Mouse (Mus musculus) left cerebral cortex, postnatal 14 days (tissue): Measurements from ENCODE around the gene Sugct. TPM values are rescaled to one million over a fixed set of nuclear protein-coding genes. Genes with fewer than 3 reads are reported as not detected.

Experiments
- DNase-seq, 2 experiments: peaks; one replicate each; pipeline ENCODE4 v3.0.0; 2021 to 2022; ENCODE audit warnings: low spot score in 2 of 2, mixed read lengths in 1 of 2
- intact Hi-C: fragments of 180-260 bp; cut with DNase I; formaldehyde crosslinking; loops from one replicate; pipeline ENCODE4 v1.15.1; 2025
- total RNA-seq, 2 experiments: library from RNA; stranded (reverse); gene quantifications; 2 replicates each; pipeline ENCODE4 v1.2.3; 2021

The Sugct gene
- total RNA-seq, 2 experiments from 2014 or later: 0.92 to 1.9 TPM

- intact Hi-C loops: no loop called here
- no peak for DNase-seq
Measured at GRCm38 (mm10) chr13:17084946-17085852, 610.2 kb downstream of the Sugct start.

DNA sequence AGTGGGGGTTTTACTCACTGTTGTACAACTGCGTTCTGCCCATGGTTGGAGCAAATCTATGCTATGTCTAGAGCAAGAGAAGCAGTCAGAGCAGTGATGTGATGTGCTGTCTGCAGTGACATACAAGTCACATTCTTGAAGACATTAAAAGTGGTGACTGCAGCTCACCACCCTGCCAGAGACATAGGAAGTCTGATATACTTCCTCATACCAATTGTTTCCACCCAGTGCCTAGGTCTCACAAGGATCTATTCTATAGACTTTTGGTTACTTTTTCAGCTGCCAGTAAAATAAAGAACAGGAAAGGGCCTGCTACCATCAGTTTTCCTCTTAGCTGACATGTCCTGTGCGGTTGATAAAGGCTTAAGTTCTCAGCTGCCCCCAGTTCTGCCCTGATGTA is 613.7 kb downstream of the Sugct start:
- DNase-seq: no peak
- intact Hi-C loops: no loop called here

DNA sequence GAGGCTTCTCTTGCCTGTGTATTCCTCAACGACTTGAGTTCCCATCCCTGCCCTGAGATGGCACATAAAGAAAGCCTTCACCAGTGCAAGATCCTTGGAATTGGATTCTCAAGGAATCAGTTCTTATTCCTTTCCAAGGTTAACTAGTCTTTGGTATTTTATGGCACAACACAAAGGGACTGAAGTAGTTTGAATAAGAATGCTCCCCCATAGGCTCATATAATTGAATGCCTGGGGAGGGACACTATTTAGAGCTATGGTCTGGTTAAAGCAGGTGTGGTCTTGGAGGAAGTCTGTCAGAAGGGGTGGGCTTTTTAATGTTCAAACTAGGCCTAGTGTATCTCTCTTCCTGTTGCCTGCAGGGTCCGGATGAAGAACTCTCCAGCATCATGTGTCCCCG is 629.8 kb downstream of the Sugct start:
- no peak for DNase-seq
- intact Hi-C loops: no loop called here

GRCm38 (mm10) chr13:17056650-17057049 is 638.7 kb downstream of the Sugct start:
- DNase-seq: no peak
- intact Hi-C loops: no loop called here

- intact Hi-C loops: no loop called here
- DNase-seq: no peak
Measured at GRCm38 (mm10) chr13:17043426-17044224, 651.7 kb downstream of the Sugct start.

DNA sequence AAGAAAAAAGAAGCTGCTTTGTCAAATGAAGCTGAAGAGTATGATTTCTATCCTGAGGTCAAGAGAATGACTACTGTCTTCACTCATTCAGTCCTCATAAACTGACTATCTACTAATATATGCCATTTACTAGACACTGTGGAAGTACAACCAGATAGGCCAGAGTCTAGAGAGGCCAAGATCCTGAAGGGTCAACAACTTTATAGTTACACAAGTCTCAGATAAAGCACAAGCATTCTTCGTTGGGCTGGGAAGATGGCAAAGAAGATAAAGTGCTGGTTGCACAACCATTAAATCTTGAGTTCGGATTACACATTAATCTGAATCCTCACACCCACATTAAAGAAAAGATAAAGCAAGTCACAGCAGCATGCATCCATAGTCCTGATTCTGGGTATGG is 653.0 kb downstream of the Sugct start:
- no peak for DNase-seq
- intact Hi-C loops: no loop called here

DNA sequence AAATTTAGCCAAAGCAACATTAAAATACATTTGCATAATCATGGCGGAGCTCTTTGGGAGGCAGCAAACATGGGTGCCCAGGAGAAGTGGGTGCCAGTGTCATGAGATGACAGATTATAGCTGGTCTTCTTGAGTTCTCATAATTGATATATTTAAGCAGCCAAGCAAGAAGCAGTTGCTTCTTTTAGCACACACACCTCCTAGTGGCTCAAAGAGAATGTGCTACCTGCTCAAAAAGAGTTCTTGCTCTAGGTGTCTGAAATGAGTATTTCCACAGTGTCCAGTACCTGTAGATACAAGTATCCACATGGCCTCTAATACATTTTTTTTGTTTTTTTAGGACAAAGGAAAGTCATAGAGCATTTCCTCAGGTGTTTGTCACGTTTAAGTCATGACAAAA is 655.6 kb downstream of the Sugct start:
- DNase-seq: no peak
- intact Hi-C loops: loop anchor here (10.0 kb wide), 1 partner anchor 1035 kb away; no protein-coding TSS in a partner anchor

DNA sequence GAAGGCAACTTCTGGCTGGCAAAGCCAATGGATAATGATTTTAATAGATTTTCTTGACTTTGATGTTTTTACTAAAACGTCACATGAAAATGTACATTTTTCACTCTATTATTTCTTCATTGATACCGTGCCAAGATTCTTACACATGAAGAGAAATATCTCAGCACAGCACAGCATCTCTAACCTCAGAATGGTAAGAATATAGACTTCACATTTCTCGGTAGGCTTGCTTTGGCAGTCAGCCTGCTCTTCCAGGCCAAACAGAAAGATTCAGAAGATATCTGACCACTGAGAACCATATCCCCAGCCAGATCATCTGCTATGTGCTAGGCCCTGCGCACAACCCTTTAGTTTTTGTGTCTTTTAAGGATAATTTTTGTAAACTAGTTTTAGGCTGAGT is 657.0 kb downstream of the Sugct start:
- intact Hi-C loops: loop anchor here (10.0 kb wide), 1 partner anchor 1034 kb away; no protein-coding TSS in a partner anchor
- DNase-seq: no peak

GRCm38 (mm10) chr13:17037899-17038298 is 657.5 kb downstream of the Sugct start:
- DNase-seq: no peak
- intact Hi-C loops: loop anchor here (10.0 kb wide), 1 partner anchor 1033 kb away; no protein-coding TSS in a partner anchor

DNA sequence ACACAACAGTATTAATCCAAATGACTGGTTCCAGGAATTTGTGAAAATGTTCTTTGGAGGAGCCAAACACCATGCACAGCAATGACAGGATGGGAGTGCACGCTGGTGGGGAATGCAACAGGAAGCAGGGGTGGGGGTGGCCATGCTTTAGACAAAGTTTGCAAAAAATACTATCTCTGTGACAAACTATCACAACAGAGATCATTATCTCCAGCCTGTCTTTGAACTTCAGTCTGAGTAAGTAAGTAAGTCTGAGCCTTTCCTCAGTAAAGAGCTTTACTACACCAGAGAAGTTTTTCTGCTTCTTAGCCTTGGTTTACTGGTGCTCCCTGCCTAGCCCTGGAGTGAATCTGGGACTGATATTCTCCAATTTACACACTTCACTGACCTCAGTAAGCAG is 664.6 kb downstream of the Sugct start:
- intact Hi-C loops: loop anchor here (10.0 kb wide), 1 partner anchor 1026 kb away; no protein-coding TSS in a partner anchor
- no peak for DNase-seq

DNA sequence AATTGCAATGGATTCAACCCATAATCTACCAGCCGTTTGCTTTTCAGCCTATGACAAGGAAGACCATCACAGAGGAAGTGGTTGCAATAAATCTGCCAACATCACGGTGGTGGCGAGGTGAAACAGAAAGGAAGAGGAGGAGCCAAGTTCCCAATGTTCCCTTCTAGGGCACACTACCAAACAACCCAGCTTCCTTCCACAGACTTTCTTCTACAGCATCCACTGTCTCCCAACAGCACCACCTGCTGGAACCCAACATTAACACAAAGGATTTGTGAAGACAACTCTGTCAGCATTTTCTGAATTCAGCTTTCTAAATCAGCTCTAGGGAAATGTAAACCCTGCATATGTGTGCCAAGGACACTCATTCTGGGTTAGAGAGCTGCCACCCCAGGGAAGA is 666.8 kb downstream of the Sugct start:
- intact Hi-C loops: no loop called here
- DNase-seq: peak; percentile 63 to 75

DNA sequence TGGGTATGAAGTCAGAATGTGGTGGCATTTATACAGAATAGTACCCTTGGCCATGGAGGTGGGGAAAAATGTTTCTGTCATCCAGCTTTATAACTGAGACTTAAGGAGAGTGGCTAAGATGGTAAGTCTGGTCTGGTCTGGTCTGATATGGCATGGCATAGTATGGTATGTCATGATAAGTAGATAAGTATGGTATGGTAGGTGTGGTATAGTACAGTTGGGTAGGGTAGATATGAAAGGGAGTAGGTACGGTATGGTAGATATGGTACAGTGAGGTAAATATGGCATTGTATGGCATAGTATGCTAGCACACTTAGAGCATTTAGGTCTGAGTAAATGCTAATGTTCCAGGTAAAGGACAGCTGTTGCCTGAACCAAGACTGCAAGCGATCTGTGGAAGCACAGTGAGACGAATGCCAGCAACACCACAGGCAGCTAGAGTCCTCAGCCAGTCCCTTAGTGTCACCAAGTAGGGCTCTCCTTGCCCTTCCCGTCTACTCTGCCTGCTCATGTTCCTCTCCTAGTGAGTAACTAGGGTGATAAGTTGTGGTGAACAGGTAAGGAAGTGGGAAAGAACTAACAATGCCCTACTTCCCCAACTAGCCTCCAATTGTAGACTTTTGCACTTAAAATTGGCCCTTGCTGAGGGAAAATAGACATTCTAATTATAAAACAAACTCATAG is 667.4 kb downstream of the Sugct start:
- DNase-seq: no peak
- intact Hi-C loops: no loop called here

DNA sequence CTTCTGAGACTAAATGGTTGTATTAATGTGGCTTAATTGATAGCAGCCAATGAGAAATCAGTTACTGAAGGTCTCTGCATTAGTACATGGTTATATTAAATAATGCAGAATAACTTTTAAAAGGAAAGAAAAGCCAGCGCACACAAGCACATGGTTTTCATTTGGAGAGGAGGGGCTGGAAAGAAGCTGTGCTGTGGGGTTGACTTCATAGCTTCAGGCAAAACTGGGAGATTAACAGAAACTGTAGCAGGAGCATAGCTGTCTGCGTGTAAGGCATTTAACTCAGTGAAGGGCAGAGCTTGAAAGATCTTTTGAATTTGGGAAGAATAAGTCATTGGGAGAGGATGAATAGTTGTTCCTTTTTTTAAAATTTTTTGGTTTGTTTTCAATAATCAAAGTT is 668.4 kb downstream of the Sugct start:
- no peak for DNase-seq
- intact Hi-C loops: no loop called here

DNA sequence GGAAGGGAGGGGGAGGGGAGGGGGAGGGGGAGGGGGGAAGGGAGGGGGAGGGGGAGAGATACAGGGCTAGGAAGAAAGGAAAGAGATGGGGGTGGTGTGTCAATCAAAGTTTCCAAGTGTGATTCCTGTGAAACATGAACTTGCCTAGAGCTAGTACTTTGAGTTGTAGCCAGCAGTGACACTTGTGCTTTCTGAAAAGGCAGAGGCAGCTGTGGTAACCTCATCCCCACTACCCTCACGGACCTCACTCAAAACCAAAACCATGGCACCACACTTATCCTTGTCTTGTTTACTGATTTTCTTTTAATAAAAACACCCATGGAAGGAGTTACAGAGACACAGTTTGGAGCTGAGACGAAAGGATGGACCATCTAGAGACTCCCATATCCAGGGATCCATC is 698.9 kb downstream of the Sugct start:
- no peak for DNase-seq

GRCm38 (mm10) chr13:16995321-16995720 is 700.0 kb downstream of the Sugct start:
- intact Hi-C loops: no loop called here
- no peak for DNase-seq

More for the DNA sequence above, 698.9 kb downstream of the Sugct start:
- intact Hi-C loops: no loop called here

GRCm38 (mm10) chr13:16977743-16978142 is 717.6 kb downstream of the Sugct start:
- intact Hi-C loops: no loop called here
- DNase-seq: peak; percentile 62 to 75

GRCm38 (mm10) chr13:16971277-16971676 is 724.1 kb downstream of the Sugct start:
- DNase-seq: no peak
- intact Hi-C loops: no loop called here

DNA sequence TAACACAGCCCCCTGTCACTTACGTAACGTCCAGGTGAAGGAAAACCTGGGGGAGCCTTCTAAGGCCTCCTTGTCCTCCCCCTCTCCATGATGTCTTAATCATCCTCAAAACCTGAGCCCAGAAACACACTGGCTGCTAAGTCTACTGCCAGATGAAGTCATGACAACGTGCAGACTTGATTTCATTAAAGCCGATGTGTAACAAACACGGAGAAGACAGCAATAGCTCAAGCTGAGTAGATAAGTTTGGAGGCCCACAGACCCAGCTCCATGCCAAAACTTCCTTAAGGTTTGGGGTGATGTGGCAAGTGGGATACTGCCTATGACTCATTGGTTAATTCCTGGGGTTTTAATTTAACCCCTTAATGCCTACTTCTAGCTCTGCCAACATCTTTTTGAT is 726.4 kb downstream of the Sugct start:
- peak in 1 of 2 experiments; percentile 30 for DNase-seq
- intact Hi-C loops: loop anchor here (10.0 kb wide), 2 partner anchors 204 to 954 kb away; partner anchors contain the start of gene Inhba

DNA sequence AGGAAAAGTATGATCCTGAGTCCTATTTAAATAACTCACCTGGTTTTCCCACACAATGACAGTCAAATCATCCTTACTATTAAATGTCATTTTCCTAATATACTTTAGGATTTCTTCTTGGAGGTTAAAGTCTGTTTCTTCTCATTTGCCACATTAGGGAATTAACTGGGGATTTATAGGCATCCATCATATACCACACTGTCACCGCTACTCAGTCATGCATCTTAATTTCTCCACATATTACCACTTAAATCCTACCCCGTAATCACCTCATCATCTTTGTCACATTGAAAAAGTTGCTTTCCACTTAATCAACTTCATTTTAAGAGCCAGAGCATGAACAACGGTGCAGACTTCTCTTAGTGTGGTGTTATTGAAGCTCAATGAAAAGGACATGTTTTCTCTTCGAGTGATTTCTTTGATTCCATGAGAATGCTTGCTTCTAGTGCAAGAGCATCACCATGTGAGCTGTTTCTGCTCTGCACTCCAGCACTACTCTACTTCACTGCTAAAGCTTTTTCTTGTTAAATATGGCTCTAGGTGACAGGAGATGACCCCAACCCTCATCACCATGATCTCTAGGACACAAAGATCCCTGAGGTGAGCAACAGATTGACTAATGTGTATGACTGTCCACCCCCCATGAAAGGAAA is 730.4 kb downstream of the Sugct start:
- intact Hi-C loops: loop anchor here (10.0 kb wide), 2 partner anchors 200 to 950 kb away; partner anchors contain the start of gene Inhba
- DNase-seq: peak in 1 of 2 experiments; percentile 3
